Mouse (Mus musculus) CH12.LX (cell line): ENCODE measurements around the gene Prrc2b. TPM values are rescaled to one million over a fixed set of nuclear protein-coding genes. Genes with fewer than 3 reads are reported as not detected.
A peak's percentile ranks its signal among the peaks of the same experiment; 100 is the strongest.

ENCODE experiments used
- DNase-seq: peaks from one replicate; pipeline ENCODE4 v3.0.0-alpha.2; 2013; ENCODE audit errors: extremely low read depth
- H3K27ac ChIP-seq: 2 replicates; pipeline ENCODE4 v1.5.1; 2012; ENCODE audit warnings: low read depth, mild to moderate bottlenecking, control low read depth, moderate library complexity; ENCODE audit not compliant: insufficient read depth
- H3K27me3 ChIP-seq: replicated peaks from 2 replicates; pipeline ENCODE3; 2012; ENCODE audit warnings: inconsistent platforms
- H3K36me3 ChIP-seq, 2 experiments: replicated peaks in 1 of 2; 2 replicates each; pipeline versions ENCODE3 to v1.6.1; 2012; ENCODE audit warnings: inconsistent platforms in 1 of 2, low read length in 1 of 2, mild to moderate bottlenecking in 1 of 2, mixed read lengths in 1 of 2, moderate library complexity in 1 of 2; ENCODE audit not compliant: control insufficient read depth in 1 of 2, insufficient read depth in 1 of 2
- H3K4me1 ChIP-seq, 2 experiments: 2 replicates each; pipeline ENCODE4 v1.6.1; 2012; ENCODE audit warnings: inconsistent platforms in 1 of 2, moderate library complexity in 1 of 2; ENCODE audit not compliant: insufficient read depth in 2 of 2, control insufficient read depth in 1 of 2
- H3K4me2 ChIP-seq: 2 replicates; pipeline ENCODE4 v1.6.1; 2012; ENCODE audit warnings: low read depth, mild to moderate bottlenecking, control low read depth; ENCODE audit not compliant: poor library complexity, insufficient read depth, severe bottlenecking
- H3K4me3 ChIP-seq, 3 experiments: fragments of 150-350 bp in 1 of 3; sonication (generic) in 1 of 3; replicated peaks in 1 of 3; 2 replicates each; pipeline versions ENCODE3 to v1.5.1; 2011 to 2012; ENCODE audit warnings: low read depth in 2 of 3, low read length in 2 of 3, mild to moderate bottlenecking in 2 of 3, moderate library complexity in 2 of 3, control low read depth in 1 of 3, improper control_type of control experiment in 1 of 3, inconsistent platforms in 1 of 3, mixed read lengths in 1 of 3; ENCODE audit not compliant: poor library complexity in 1 of 3
- H3K79me2 ChIP-seq: replicated peaks from 2 replicates; pipeline ENCODE4 v1.6.1; 2012; ENCODE audit warnings: mild to moderate bottlenecking, moderate library complexity; ENCODE audit not compliant: control insufficient read depth, poor library complexity, insufficient read depth, severe bottlenecking; ENCODE audit errors: extremely low read depth
- H3K9ac ChIP-seq: 2 replicates; pipeline ENCODE4 v1.6.1; 2012; ENCODE audit warnings: low read depth, mild to moderate bottlenecking, control low read depth, moderate library complexity; ENCODE audit not compliant: insufficient read depth
- H3K9me3 ChIP-seq: replicated peaks from 2 replicates; pipeline ENCODE3; 2012; ENCODE audit warnings: low read length, inconsistent platforms, mixed read lengths
- BHLHE40 ChIP-seq: IDR thresholded peaks from 2 replicates; pipeline ENCODE4 v1.6.1; 2011; ENCODE audit warnings: mild to moderate bottlenecking, low read depth, low read length, improper control_type of control experiment
- CHD2 ChIP-seq: IDR thresholded peaks from 2 replicates; pipeline ENCODE4 v1.6.1; 2011; ENCODE audit warnings: low read length, improper control_type of control experiment
- EP300 ChIP-seq: IDR thresholded peaks from 2 replicates; pipeline ENCODE4 v1.6.1; 2011; ENCODE audit warnings: low read length, improper control_type of control experiment
- GABPA ChIP-seq: IDR thresholded peaks from 2 replicates; pipeline ENCODE4 v1.6.1; 2012; ENCODE audit warnings: low read depth, low read length, improper control_type of control experiment, inconsistent platforms; ENCODE audit not compliant: insufficient replicate concordance
- IRF4 ChIP-seq: IDR thresholded peaks from 2 replicates; pipeline ENCODE4 v1.6.1; 2014; ENCODE audit warnings: low read depth, mild to moderate bottlenecking, inconsistent platforms, low read length, improper control_type of control experiment
- JUN ChIP-seq: IDR thresholded peaks from 2 replicates; pipeline ENCODE4 v1.6.1; 2011; ENCODE audit warnings: low read depth, mild to moderate bottlenecking, low read length, improper control_type of control experiment, moderate library complexity; ENCODE audit not compliant: insufficient read depth
- JUND ChIP-seq: conservative IDR thresholded peaks from 2 replicates; pipeline ENCODE4 v1.6.1; 2011; ENCODE audit warnings: low read depth, low read length, improper control_type of control experiment
- KAT2A ChIP-seq: IDR thresholded peaks from 2 replicates; pipeline ENCODE4 v1.6.1; 2012; ENCODE audit warnings: low read length, improper control_type of control experiment, inconsistent platforms; ENCODE audit not compliant: insufficient replicate concordance
- MAFK ChIP-seq: IDR thresholded peaks from 2 replicates; pipeline ENCODE4 v1.6.1; 2011; ENCODE audit warnings: low read length, improper control_type of control experiment; ENCODE audit not compliant: insufficient replicate concordance
- MXI1 ChIP-seq: IDR thresholded peaks from 2 replicates; pipeline ENCODE4 v1.6.1; 2011; ENCODE audit warnings: mild to moderate bottlenecking, low read depth, low read length, improper control_type of control experiment
- MYC ChIP-seq: IDR thresholded peaks from 2 replicates; pipeline ENCODE4 v1.6.1; 2011; ENCODE audit warnings: low read depth, mild to moderate bottlenecking, improper control_type of control experiment, low read length
- RCOR1 ChIP-seq: conservative IDR thresholded peaks from 2 replicates; pipeline ENCODE4 v1.6.1; 2012; ENCODE audit warnings: low read depth, mild to moderate bottlenecking, inconsistent platforms, low read length, improper control_type of control experiment
- SIN3A ChIP-seq: IDR thresholded peaks from 2 replicates; pipeline ENCODE4 v1.6.1; 2012; ENCODE audit warnings: low read length, improper control_type of control experiment, inconsistent platforms
- SMC3 ChIP-seq: IDR thresholded peaks from 2 replicates; pipeline ENCODE4 v1.6.1; 2011; ENCODE audit warnings: low read depth, low read length, improper control_type of control experiment
- USF1 ChIP-seq: IDR thresholded peaks from 2 replicates; pipeline ENCODE4 v1.6.1; 2014; ENCODE audit warnings: low read depth, mild to moderate bottlenecking, inconsistent platforms, low read length, improper control_type of control experiment
- ZC3H11A ChIP-seq: IDR thresholded peaks from 2 replicates; pipeline ENCODE4 v1.6.1; 2012; ENCODE audit warnings: low read depth, mild to moderate bottlenecking, inconsistent platforms, low read length, improper control_type of control experiment
- ZKSCAN1 ChIP-seq: IDR thresholded peaks from 2 replicates; pipeline ENCODE4 v1.6.1; 2012; ENCODE audit warnings: low read depth, inconsistent platforms, low read length, improper control_type of control experiment, borderline replicate concordance
- dilution Hi-C: fragments of 300-500 bp; cut with MboI; formaldehyde crosslinking; loops from 2 replicates; pipeline ENCODE4 v1.14.3; 2020; ENCODE audit warnings: low sequenced_read_pairs; ENCODE audit not compliant: extremely low pct_unique_long_range_greater_than_20kb, extremely low pct_ligation_motif_present
- in situ Hi-C: fragments of 300-500 bp; cut with MboI; formaldehyde crosslinking; loops from 3 replicates; pipeline ENCODE4 v1.14.3; 2019; ENCODE audit warnings: low sequenced_read_pairs, low pct_ligation_motif_present, low pct_unique_long_range_greater_than_20kb, mixed read lengths
- polyA plus RNA-seq: library from polyadenylated mRNA; unstranded; fragments of >175 nt; gene quantifications from 2 replicates; pipeline ENCODE4 v1.2.1, GENCODE M21; 2012; ENCODE audit warnings: low read depth; ENCODE audit not compliant: insufficient read length
- total RNA-seq, 2 experiments: library from RNA; depleted of rRNA; stranded (reverse); fragments of 300-350 nt in 1 of 2; fragments of >200 nt in 1 of 2; gene quantifications; 2 replicates each; pipeline ENCODE4 v1.2.3; 2012 to 2014

Prrc2b gene
- total and polyA plus RNA-seq, 3 experiments = 7.6 to 59.9 (median 42.2) TPM

DNA sequence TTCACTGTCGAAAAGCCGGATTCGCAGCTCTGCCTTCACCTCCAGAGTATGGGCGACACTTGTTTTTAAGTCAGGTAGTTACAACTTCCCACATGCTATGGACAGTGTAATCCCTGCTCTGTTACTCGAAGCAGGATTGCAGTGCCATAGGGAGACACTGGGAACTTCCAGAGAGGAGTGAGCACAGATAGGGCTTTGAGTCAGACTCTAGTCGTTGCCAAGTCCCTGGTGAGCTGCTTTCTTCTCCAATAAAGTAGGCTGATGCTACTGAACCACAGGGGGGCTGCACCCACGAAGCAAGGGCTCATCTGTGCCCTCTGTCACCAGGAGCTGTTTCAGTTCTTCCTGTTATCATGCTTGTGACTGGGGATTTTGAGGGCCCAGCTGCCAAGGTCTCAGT lies 70.7 kb downstream of the Prrc2b start:
- no peaks in the 10 kb centered on the region for H3K27me3 ChIP-seq
- peak overlapping the region; percentile 18; the same call in 1 of the 2 replicates for H3K27ac ChIP-seq
- dilution Hi-C loops = no loop called here
- peaks cover 99 to 100% of the 10 kb centered on the region in 2 experiments for H3K36me3 ChIP-seq
- H3K4me1 ChIP-seq = peaks cover 7 to 33% of the 10 kb centered on the region in 2 experiments; a peak in 3 of 4 replicates
- no peak overlapping the region for H3K4me2 ChIP-seq
- no peaks in the 10 kb centered on the region for H3K79me2 ChIP-seq
- H3K4me3 ChIP-seq = no peak overlapping the region
- in situ Hi-C loops = no loop called here
- H3K9ac ChIP-seq = no peak overlapping the region
- no peaks in the 10 kb centered on the region for H3K9me3 ChIP-seq
- no peak for TF ChIP-seq MAFK
- TF ChIP-seq CHD2 = no peak
- no peak for TF ChIP-seq GABPA
- TF ChIP-seq BHLHE40 = no peak
- no peak for TF ChIP-seq JUND
- no peak for TF ChIP-seq EP300
- DNase-seq = peak; percentile 29

DNA sequence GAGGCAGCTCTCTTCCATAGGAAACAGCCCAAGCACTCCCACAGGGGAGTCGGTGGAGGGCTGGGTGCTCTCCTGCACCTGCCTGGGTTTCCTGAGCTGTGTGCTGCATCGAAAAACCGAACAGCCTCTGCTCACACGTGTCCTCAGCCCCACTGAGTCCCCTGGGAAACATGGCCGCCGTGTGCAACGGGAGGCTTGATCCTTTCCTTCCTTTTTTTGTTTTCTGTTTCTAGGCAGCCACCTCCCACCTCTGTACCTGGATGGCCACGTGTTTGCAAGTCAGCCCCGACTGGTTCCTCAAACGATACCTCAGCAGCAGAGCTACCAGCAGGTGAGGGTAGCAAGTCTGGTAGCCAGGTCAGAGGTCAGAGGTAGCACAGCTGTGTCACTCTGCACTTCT lies 71.2 kb downstream of the Prrc2b start:
- peaks cover 99 to 100% of the 10 kb centered on the region in 2 experiments for H3K36me3 ChIP-seq
- H3K27me3 ChIP-seq = no peaks in the 10 kb centered on the region
- DNase-seq = peak; percentile 68
- no peak overlapping the region for H3K4me2 ChIP-seq
- no peaks in the 10 kb centered on the region for H3K79me2 ChIP-seq
- peaks cover 7 to 33% of the 10 kb centered on the region in 2 experiments; a peak in 3 of 4 replicates for H3K4me1 ChIP-seq
- no peak overlapping the region; the same call in 1 of the 2 replicates for H3K27ac ChIP-seq
- dilution Hi-C loops = no loop called here
- in situ Hi-C loops = no loop called here
- no peaks in the 10 kb centered on the region for H3K9me3 ChIP-seq
- no peak for TF ChIP-seq ZKSCAN1
- TF ChIP-seq MYC = peak; percentile 77
- no peak for TF ChIP-seq KAT2A
- TF ChIP-seq IRF4 = no peak
- peak; percentile 64 for TF ChIP-seq BHLHE40
- no peak for TF ChIP-seq RCOR1
- TF ChIP-seq SIN3A = peak; percentile 34; the same call in 1 of the 2 replicates
- no peak for TF ChIP-seq USF1
- TF ChIP-seq ZC3H11A = no peak
- no peak for TF ChIP-seq MAFK
- TF ChIP-seq JUN = no peak
- no peak for TF ChIP-seq SMC3
- TF ChIP-seq MXI1 = peak; percentile 83
- no peak overlapping the region for H3K9ac ChIP-seq
- no peak overlapping the region for H3K4me3 ChIP-seq
